Mouse (Mus musculus) liver, embryonic 14.5 days (tissue): ENCODE measurements around the gene Hoxb2.

Source experiments
- CTCF ChIP-seq: IDR thresholded peaks from 2 replicates; pipeline ENCODE4 v1.5.1; 2016; ENCODE audit warnings: antibody characterized with exemption, low read depth, control low read depth
- EP300 ChIP-seq: IDR thresholded peaks from 2 replicates; pipeline ENCODE4 v1.6.1; 2016; ENCODE audit warnings: antibody characterized with exemption, low read depth

DNA sequence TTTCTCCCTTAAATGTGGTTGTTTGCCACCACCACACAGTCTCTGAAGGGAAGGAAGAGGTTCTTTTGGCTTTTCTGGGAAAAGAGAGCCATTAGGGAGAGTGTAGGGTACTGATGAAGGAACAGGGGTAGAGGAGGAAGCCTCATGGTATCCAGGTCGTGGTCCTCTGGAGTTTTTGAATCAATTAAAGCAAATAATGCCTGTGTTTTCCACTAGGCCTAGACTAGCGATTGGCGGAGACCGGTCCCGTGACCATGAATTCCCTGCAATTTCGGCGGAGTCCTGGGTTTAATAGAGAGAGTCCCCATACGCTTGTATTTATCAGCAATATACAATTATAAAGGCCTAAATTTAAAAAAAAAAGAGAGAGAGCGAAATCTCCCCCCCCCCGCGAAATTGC lies 987 bp downstream of the Hoxb2 start:
- TF ChIP-seq CTCF (no peak), EP300 (no peak)
